Mouse (Mus musculus): ENCODE measurements around the gene Ptprj. TPM values are rescaled to one million over a fixed set of nuclear protein-coding genes. Genes with fewer than 3 reads are reported as not detected.

The Ptprj gene
- 2.5 and 3.0 TPM in 2 replicates for polyA plus RNA-seq (2016; fragmentation: Nextera tagmentation; extraction: Ambion mirVana)

- H3K4me1 ChIP-seq = peaks cover 16% of the 10 kb centered on the region
- WGBS = under 1% methylated on average over 66 of the region's 100 CpGs
- ATAC-seq (ENCODE audit: low FRiP score, low read depth) = peak; percentile 88
- no peaks in the 10 kb centered on the region for H3K36me3 ChIP-seq
- H3K27me3 ChIP-seq = peaks cover 4% of the 10 kb centered on the region
- H3K9ac ChIP-seq (replicated peaks) = peak within 1 kb of the TSS; percentile 90
- H3K27ac ChIP-seq (replicated peaks) = peak within 1 kb of the TSS; percentile 89
- H3K4me2 ChIP-seq (replicated peaks) = peak within 1 kb of the TSS; percentile 93
- no peaks in the 10 kb centered on the region for H3K9me3 ChIP-seq
- peak within 1 kb of the TSS; percentile 86 for H3K4me3 ChIP-seq
These were observed at the start of gene Ptprj for GRCm38 (mm10) chr2:90580236-90581005. TSS of gene Ptprj (minus strand) at chr2:90580647.

GRCm38 (mm10) chr2:90629552-90629951, 49.1 kb upstream of the Ptprj start:
- Histone ChIP-seq H3K27ac (replicated peaks) (no peak overlapping the region), H3K9ac (replicated peaks) (no peak overlapping the region), H3K4me3 (no peak overlapping the region), H3K27me3 (no peaks in the 10 kb centered on the region), H3K4me1 (no peaks in the 10 kb centered on the region), H3K9me3 (no peaks in the 10 kb centered on the region), H3K36me3 (no peaks in the 10 kb centered on the region), H3K4me2 (replicated peaks) (no peak overlapping the region)
- 63% methylated on average over 2 of the region's 2 CpGs for WGBS
- no peak for ATAC-seq (ENCODE audit: low FRiP score, low read depth)

GRCm38 (mm10) chr2:90628261-90628660, 47.8 kb upstream of the Ptprj start:
- Histone ChIP-seq H3K4me2 (replicated peaks) (no peak overlapping the region), H3K27ac (replicated peaks) (no peak overlapping the region), H3K36me3 (no peaks in the 10 kb centered on the region), H3K9me3 (no peaks in the 10 kb centered on the region), H3K4me3 (no peak overlapping the region), H3K9ac (replicated peaks) (no peak overlapping the region), H3K4me1 (no peaks in the 10 kb centered on the region), H3K27me3 (no peaks in the 10 kb centered on the region)
- 95% methylated on average over 5 of the region's 5 CpGs for WGBS
- ATAC-seq (ENCODE audit: low FRiP score, low read depth) = no peak

DNA sequence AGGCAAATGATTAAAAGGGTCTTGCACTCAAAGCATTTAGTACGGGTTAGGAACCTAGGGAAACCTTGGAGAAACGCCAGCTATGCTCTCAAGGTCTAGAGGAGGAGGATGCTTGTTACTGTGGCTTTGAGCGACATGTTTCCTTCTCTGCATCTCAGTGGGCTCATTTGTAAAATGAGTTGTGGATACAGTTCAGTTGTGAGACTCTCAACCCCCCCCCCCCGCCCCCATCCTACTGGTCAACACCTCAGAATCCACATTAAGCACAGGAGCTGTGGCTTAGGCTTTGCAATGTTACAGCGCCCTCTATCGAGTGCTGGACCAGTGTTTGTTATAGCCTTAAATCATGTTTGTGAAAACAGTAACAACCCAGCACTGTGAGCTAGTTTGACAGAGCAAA, 44.5 kb upstream of the Ptprj start:
- no peak overlapping the region for H3K9ac ChIP-seq (replicated peaks)
- H3K27me3 ChIP-seq = no peaks in the 10 kb centered on the region
- ATAC-seq (ENCODE audit: low FRiP score, low read depth) = 0 out of 2 replicates have a peak, but pooled peaks have one; percentile 49
- no peak overlapping the region for H3K4me2 ChIP-seq (replicated peaks)
- 19% methylated on average over 6 of the region's 6 CpGs for WGBS
- no peak overlapping the region for H3K27ac ChIP-seq (replicated peaks)
- H3K4me3 ChIP-seq = no peak overlapping the region
- no peaks in the 10 kb centered on the region for H3K36me3 ChIP-seq
- no peaks in the 10 kb centered on the region for H3K4me1 ChIP-seq
- H3K9me3 ChIP-seq = no peaks in the 10 kb centered on the region

DNA sequence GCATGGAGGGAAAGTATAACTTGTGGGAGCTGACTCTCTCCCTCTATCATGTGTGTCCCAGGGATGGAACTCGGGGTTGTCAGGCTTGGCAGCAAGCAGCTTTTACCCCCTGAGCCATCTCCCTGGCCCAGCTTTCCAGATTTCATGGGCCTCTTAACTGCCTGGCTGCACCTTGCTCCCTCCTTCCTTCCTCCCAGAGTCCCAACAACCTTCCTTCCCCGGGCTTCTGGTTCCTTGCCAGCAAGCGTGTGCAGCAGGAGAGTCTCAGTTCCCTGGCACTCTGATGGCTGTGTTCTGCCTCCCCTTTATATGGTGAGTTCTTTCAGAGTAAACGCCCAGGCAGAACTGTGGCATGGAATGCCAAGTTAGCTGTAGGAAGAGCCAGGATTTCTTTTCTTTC, 43.9 kb upstream of the Ptprj start:
- 46% methylated on average over 4 of the region's 4 CpGs for WGBS
- no peak overlapping the region for H3K4me2 ChIP-seq (replicated peaks)
- no peak for ATAC-seq (ENCODE audit: low FRiP score, low read depth)

DNA sequence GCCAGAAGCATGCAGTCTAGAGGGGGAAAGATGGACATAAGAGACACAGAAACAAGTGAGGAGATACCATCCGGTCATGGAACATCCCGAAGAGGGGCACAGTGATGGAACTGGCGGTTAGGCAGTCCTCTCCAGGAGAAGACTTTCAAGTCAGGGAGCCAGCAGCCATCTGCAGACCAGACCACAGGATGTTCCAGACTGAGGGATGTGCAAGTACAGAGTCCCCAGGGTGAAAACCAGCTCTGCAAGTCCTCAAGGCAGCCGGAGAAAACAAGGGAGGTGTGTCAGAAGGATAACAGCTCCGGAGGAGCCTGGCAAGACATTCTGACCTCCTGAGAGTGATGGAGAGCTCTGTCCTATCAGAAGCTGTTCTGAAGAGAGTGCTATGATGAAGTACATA, 40.4 kb upstream of the Ptprj start:
- H3K4me2 ChIP-seq (replicated peaks) = no peak overlapping the region
- H3K9me3 ChIP-seq = no peaks in the 10 kb centered on the region
- H3K27me3 ChIP-seq = no peaks in the 10 kb centered on the region
- H3K4me1 ChIP-seq = peaks cover 3% of the 10 kb centered on the region; the same call in 1 of the 2 replicates
- ATAC-seq (ENCODE audit: low FRiP score, low read depth) = no peak
- WGBS = 85% methylated on average over 5 of the region's 5 CpGs
- H3K9ac ChIP-seq (replicated peaks) = no peak overlapping the region
- H3K4me3 ChIP-seq = no peak overlapping the region
- H3K27ac ChIP-seq (replicated peaks) = no peak overlapping the region
- H3K36me3 ChIP-seq = no peaks in the 10 kb centered on the region

More for the DNA sequence above, 43.9 kb upstream of the Ptprj start:
- H3K9ac ChIP-seq (replicated peaks) = no peak overlapping the region
- H3K9me3 ChIP-seq = no peaks in the 10 kb centered on the region
- H3K27me3 ChIP-seq = no peaks in the 10 kb centered on the region
- peaks cover 3% of the 10 kb centered on the region; the same call in 1 of the 2 replicates for H3K4me1 ChIP-seq
- H3K27ac ChIP-seq (replicated peaks) = no peak overlapping the region
- H3K36me3 ChIP-seq = no peaks in the 10 kb centered on the region
- H3K4me3 ChIP-seq = no peak overlapping the region

- Histone ChIP-seq H3K4me1 (peaks cover 3% of the 10 kb centered on the region; the same call in 1 of the 2 replicates), H3K27me3 (no peaks in the 10 kb centered on the region), H3K27ac (replicated peaks) (no peak overlapping the region), H3K4me3 (no peak overlapping the region), H3K4me2 (replicated peaks) (no peak overlapping the region), H3K9ac (replicated peaks) (no peak overlapping the region), H3K36me3 (no peaks in the 10 kb centered on the region), H3K9me3 (no peaks in the 10 kb centered on the region)
- WGBS = 13% methylated on average over 2 of the region's 2 CpGs
- no peak for ATAC-seq (ENCODE audit: low FRiP score, low read depth)
These were observed 39.2 kb upstream of the Ptprj start for GRCm38 (mm10) chr2:90619648-90620047.

GRCm38 (mm10) chr2:90614651-90615171, 34.3 kb upstream of the Ptprj start:
- Histone ChIP-seq H3K4me2 (replicated peaks) (no peak overlapping the region), H3K27ac (replicated peaks) (no peak overlapping the region), H3K4me1 (peaks cover 1% of the 10 kb centered on the region; the same call in 1 of the 2 replicates), H3K9ac (replicated peaks) (no peak overlapping the region), H3K36me3 (no peaks in the 10 kb centered on the region), H3K4me3 (no peak overlapping the region), H3K27me3 (no peaks in the 10 kb centered on the region), H3K9me3 (no peaks in the 10 kb centered on the region)
- no peak for ATAC-seq (ENCODE audit: low FRiP score, low read depth)
- 85% methylated on average over 14 of the region's 14 CpGs for whole genome bisulfite sequencing

GRCm38 (mm10) chr2:90613591-90613990, 33.1 kb upstream of the Ptprj start:
- Histone ChIP-seq H3K27ac (replicated peaks) (no peak overlapping the region), H3K27me3 (no peaks in the 10 kb centered on the region), H3K9me3 (no peaks in the 10 kb centered on the region), H3K36me3 (no peaks in the 10 kb centered on the region), H3K4me3 (no peak overlapping the region), H3K9ac (replicated peaks) (no peak overlapping the region), H3K4me2 (replicated peaks) (no peak overlapping the region), H3K4me1 (no peaks in the 10 kb centered on the region)
- WGBS = 85% methylated on average over 3 of the region's 3 CpGs
- no peak for ATAC-seq (ENCODE audit: low FRiP score, low read depth)

- Histone ChIP-seq H3K4me3 (no peak overlapping the region), H3K4me2 (replicated peaks) (no peak overlapping the region), H3K9me3 (no peaks in the 10 kb centered on the region), H3K9ac (replicated peaks) (no peak overlapping the region), H3K4me1 (no peaks in the 10 kb centered on the region), H3K36me3 (no peaks in the 10 kb centered on the region), H3K27me3 (no peaks in the 10 kb centered on the region), H3K27ac (replicated peaks) (no peak overlapping the region)
- ATAC-seq (ENCODE audit: low FRiP score, low read depth) = no peak
- 81% methylated on average over 2 of the region's 2 CpGs for WGBS
These were observed 32.6 kb upstream of the Ptprj start for GRCm38 (mm10) chr2:90613006-90613405.

GRCm38 (mm10) chr2:90611959-90612571, 31.6 kb upstream of the Ptprj start:
- Histone ChIP-seq H3K9ac (replicated peaks) (no peak overlapping the region), H3K4me3 (no peak overlapping the region), H3K9me3 (no peaks in the 10 kb centered on the region), H3K4me2 (replicated peaks) (no peak overlapping the region), H3K27me3 (no peaks in the 10 kb centered on the region), H3K4me1 (no peaks in the 10 kb centered on the region), H3K36me3 (no peaks in the 10 kb centered on the region), H3K27ac (replicated peaks) (no peak overlapping the region)
- ATAC-seq (ENCODE audit: low FRiP score, low read depth) = no peak
- 88% methylated on average over 10 of the region's 10 CpGs for WGBS

GRCm38 (mm10) chr2:90601056-90601455, 20.6 kb upstream of the Ptprj start:
- Histone ChIP-seq H3K27ac (replicated peaks) (no peak overlapping the region), H3K4me3 (no peak overlapping the region), H3K36me3 (no peaks in the 10 kb centered on the region), H3K27me3 (no peaks in the 10 kb centered on the region), H3K4me1 (no peaks in the 10 kb centered on the region), H3K9ac (replicated peaks) (no peak overlapping the region), H3K9me3 (no peaks in the 10 kb centered on the region), H3K4me2 (replicated peaks) (no peak overlapping the region)
- WGBS = 93% methylated on average over 3 of the region's 3 CpGs
- no peak for ATAC-seq (ENCODE audit: low FRiP score, low read depth)

Data from midbrain, embryonic 12.5 days (tissue).